Mouse (Mus musculus) brain, embryonic 14.5 days (tissue): ENCODE results near the gene Etl4.

Experiments used
- CTCF ChIP-seq: fragments of 200-500 bp; IDR thresholded peaks from 2 replicates; pipeline ENCODE4 v1.5.1; 2012; ENCODE audit warnings: inconsistent platforms, mild to moderate bottlenecking, moderate library complexity, borderline replicate concordance; ENCODE audit not compliant: insufficient read depth, insufficient read length; ENCODE audit errors: extremely low read depth
- POLR2A ChIP-seq: fragments of 200-500 bp; IDR thresholded peaks from 2 replicates; pipeline ENCODE4 v1.6.1; 2012; ENCODE audit warnings: mild to moderate bottlenecking, inconsistent platforms, borderline replicate concordance; ENCODE audit not compliant: poor library complexity, insufficient read depth, insufficient read length, severe bottlenecking; ENCODE audit errors: extremely low read depth

- TF ChIP-seq CTCF (no peak), POLR2A (no peak)
Measured at GRCm38 (mm10) chr2:20776171-20776704, 866.7 kb downstream of the Etl4 start.
